In genomic region chr7:113689131-113689530, GRCm38 (mm10) we compare ENCODE assay signal across 24 mouse cellular contexts.
"Had no signal": no experiment of that assay in that cellular context is flagged by ENCODE, and none has a peak within 500 bp of the region (broad histone marks: within the 10 kb centered on the region; RNA-seq: fewer than 3 reads in every experiment).

No protein-coding gene starts in this region.

- DNase-seq: forebrain, postnatal 0 days; gastrocnemius, postnatal 14 days; gastrocnemius, postnatal 36 days; heart, adult 18-20 months; heart, postnatal 10 days; heart, postnatal 36 days; kidney, adult 11 months; kidney, adult 2 months; kidney, adult 9 months; kidney, postnatal 14 days; kidney, postnatal 36 days; layer of hippocampus, adult 9-11 months; layer of hippocampus, postnatal 36 days; left cerebral cortex, postnatal 4 days had no signal

- H3K4me3 ChIP-seq: heart, embryonic 10.5 days; heart, embryonic 12.5 days; hindbrain, embryonic 13.5 days; hindbrain, embryonic 15.5 days; kidney, embryonic 15.5 days; limb, embryonic 13.5 days; limb, embryonic 15.5 days had no signal

- H3K27ac ChIP-seq: hindbrain, embryonic 13.5 days; hindbrain, embryonic 15.5 days; hindbrain, postnatal 0 days; kidney, embryonic 15.5 days; kidney, postnatal 0 days; limb, embryonic 13.5 days; limb, embryonic 15.5 days had no signal

- H3K27me3 ChIP-seq: heart, embryonic 12.5 days; hindbrain, embryonic 13.5 days; hindbrain, embryonic 15.5 days; kidney, embryonic 15.5 days; limb, embryonic 13.5 days; limb, embryonic 15.5 days had no signal

- H3K9ac ChIP-seq: forebrain, postnatal 0 days; heart, embryonic 12.5 days; hindbrain, embryonic 13.5 days; hindbrain, embryonic 15.5 days; kidney, embryonic 15.5 days; limb, embryonic 13.5 days; limb, embryonic 15.5 days had no signal

- ATAC-seq: forebrain, postnatal 0 days; hindbrain, postnatal 0 days; intestine, embryonic 16.5 days had no signal

- H3K4me2 ChIP-seq: heart, embryonic 12.5 days; hindbrain, embryonic 13.5 days; hindbrain, embryonic 15.5 days; kidney, embryonic 15.5 days; limb, embryonic 13.5 days; limb, embryonic 15.5 days had no signal

- H3K36me3 ChIP-seq: heart, embryonic 10.5 days; heart, embryonic 12.5 days; hindbrain, embryonic 13.5 days; hindbrain, embryonic 15.5 days; kidney, embryonic 15.5 days; limb, embryonic 13.5 days; limb, embryonic 15.5 days had no signal

- H3K9me3 ChIP-seq: heart, embryonic 10.5 days; heart, embryonic 12.5 days; hindbrain, embryonic 13.5 days; hindbrain, embryonic 15.5 days; kidney, embryonic 15.5 days; limb, embryonic 13.5 days; limb, embryonic 15.5 days had no signal
